24 mouse cellular contexts compared by ENCODE assay signal in the genomic region with DNA sequence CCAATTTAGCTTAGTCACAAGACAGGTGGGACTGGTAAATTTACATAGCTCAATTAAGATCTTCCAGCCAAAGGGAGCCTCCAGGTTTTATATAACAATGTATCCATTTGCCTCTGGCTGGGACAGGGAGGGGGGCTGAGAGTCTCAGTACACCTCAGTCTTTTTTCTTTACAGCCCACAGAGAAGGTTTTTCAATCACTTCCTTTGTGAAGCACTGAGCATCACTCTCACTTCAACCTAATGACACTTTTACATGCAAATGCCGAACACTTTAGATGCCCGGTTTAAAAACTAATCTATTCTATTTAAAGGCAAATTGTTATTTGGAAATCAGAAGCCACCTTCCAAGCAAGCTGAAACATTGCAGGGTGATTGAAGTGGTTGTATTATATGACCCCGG.
DNase-seq lines count a peak whose midpoint lies in the region; ATAC-seq and TF ChIP-seq lines count a peak whose summit lies in the region.
"Had no signal": no experiment of that assay in that cellular context is flagged by ENCODE, and none has a peak within 500 bp of the region (broad histone marks: within the 10 kb centered on the region; RNA-seq: fewer than 3 reads in every experiment).

No protein-coding gene starts in this region.

- no peaks in the 10 kb centered on the region for H3K4me1 ChIP-seq in forebrain, embryonic 11.5 days (replicated peaks; ENCODE audit: control insufficient read depth, insufficient read depth, low read length)
- 0 out of 2 replicates have a peak, but pooled peaks cover 9% of the 10 kb centered on the region for H3K4me1 ChIP-seq in forebrain, embryonic 15.5 days
- H3K4me1 ChIP-seq in ES-Bruce4 (ENCODE audit: control insufficient read depth, insufficient read depth, low read length), result no peaks in the 10 kb centered on the region
- H3K4me1 ChIP-seq in forebrain, postnatal 0 days (ENCODE audit: insufficient read depth), result no peaks in the 10 kb centered on the region
- H3K4me1 ChIP-seq: heart, embryonic 10.5 days had no signal

- no peaks in the 10 kb centered on the region for H3K27me3 ChIP-seq in forebrain, embryonic 11.5 days (ENCODE audit: control insufficient read depth, insufficient read depth, low read length)
- no peaks in the 10 kb centered on the region for H3K27me3 ChIP-seq in forebrain, embryonic 15.5 days
- H3K27me3 ChIP-seq in ES-Bruce4 (ENCODE audit: control insufficient read depth, insufficient read depth, low read length, poor library complexity, severe bottlenecking), result no peaks in the 10 kb centered on the region
- no peaks in the 10 kb centered on the region for H3K27me3 ChIP-seq in forebrain, postnatal 0 days (ENCODE audit: insufficient read depth, low read length)
- H3K27me3 ChIP-seq: embryonic facial prominence, embryonic 15.5 days; hindbrain, embryonic 13.5 days had no signal

- H3K9ac ChIP-seq in forebrain, embryonic 11.5 days (ENCODE audit: low read length), result no peak overlapping the region
- H3K9ac ChIP-seq in forebrain, embryonic 15.5 days (replicated peaks), result no peak overlapping the region
- H3K9ac ChIP-seq in ES-Bruce4 (ENCODE audit: low read depth, poor library complexity, severe bottlenecking), result no peak overlapping the region
- H3K9ac ChIP-seq in forebrain, postnatal 0 days, result no peak overlapping the region
- H3K9ac ChIP-seq: embryonic facial prominence, embryonic 15.5 days; hindbrain, embryonic 13.5 days had no signal

- no peak overlapping the region for H3K4me2 ChIP-seq in forebrain, embryonic 11.5 days (ENCODE audit: low read depth, low read length, severe bottlenecking)
- no peak overlapping the region for H3K4me2 ChIP-seq in forebrain, embryonic 15.5 days (replicated peaks)
- no peak overlapping the region for H3K4me2 ChIP-seq in forebrain, postnatal 0 days (ENCODE audit: low read depth)
- H3K4me2 ChIP-seq: embryonic facial prominence, embryonic 15.5 days; hindbrain, embryonic 13.5 days had no signal

- no peaks in the 10 kb centered on the region for H3K36me3 ChIP-seq in forebrain, embryonic 11.5 days (ENCODE audit: control insufficient read depth, insufficient read depth, low read length)
- no peaks in the 10 kb centered on the region for H3K36me3 ChIP-seq in forebrain, embryonic 15.5 days
- no peaks in the 10 kb centered on the region for H3K36me3 ChIP-seq in ES-Bruce4 (ENCODE audit: control insufficient read depth, insufficient read depth, low read length, poor library complexity, severe bottlenecking)
- H3K36me3 ChIP-seq in forebrain, postnatal 0 days (ENCODE audit: insufficient read depth), result no peaks in the 10 kb centered on the region
- H3K36me3 ChIP-seq: embryonic facial prominence, embryonic 15.5 days; G1E; heart, embryonic 10.5 days; hindbrain, embryonic 13.5 days had no signal

- no peak; the same call in 1 of the 2 replicates for ATAC-seq in forebrain, embryonic 11.5 days (replicated peaks; ENCODE audit: low FRiP score)
- ATAC-seq in forebrain, embryonic 15.5 days (replicated peaks), result no peak
- peak; percentile 23; the same call in 1 of the 2 replicates for ATAC-seq in forebrain, postnatal 0 days
- ATAC-seq in CD4-positive, CD25-positive, alpha-beta regulatory T cell, adult 4 months, result no peak
- ATAC-seq: hindbrain, postnatal 0 days had no signal

- TF ChIP-seq CTCF in ES-Bruce4 (IDR thresholded peaks at IDR 0.05; ENCODE audit: low read depth, low read length), result no peak
- no peak for TF ChIP-seq CTCF in forebrain, postnatal 0 days (IDR thresholded peaks at IDR 0.05; ENCODE audit: low read depth)

- H3K9me3 ChIP-seq in forebrain, embryonic 11.5 days (ENCODE audit: control insufficient read depth, low read length), result no peaks in the 10 kb centered on the region
- no peaks in the 10 kb centered on the region for H3K9me3 ChIP-seq in forebrain, embryonic 15.5 days
- peaks cover 3% of the 10 kb centered on the region for H3K9me3 ChIP-seq in ES-Bruce4 (replicated peaks; ENCODE audit: control insufficient read depth, insufficient read depth, low read length, poor library complexity, severe bottlenecking)
- H3K9me3 ChIP-seq in forebrain, postnatal 0 days (ENCODE audit: low read length), result no peaks in the 10 kb centered on the region
- H3K9me3 ChIP-seq: embryonic facial prominence, embryonic 15.5 days; heart, embryonic 10.5 days; hindbrain, embryonic 13.5 days had no signal

- 0 out of 2 replicates have a peak, but pooled peaks have one; percentile 24 for TF ChIP-seq EP300 in ES-Bruce4 (IDR thresholded peaks at IDR 0.05; ENCODE audit: insufficient read depth, low read depth, low read length)

- no peak overlapping the region for H3K4me3 ChIP-seq in forebrain, embryonic 11.5 days (ENCODE audit: low read depth, low read length)
- no peak overlapping the region for H3K4me3 ChIP-seq in forebrain, embryonic 15.5 days
- no peak overlapping the region for H3K4me3 ChIP-seq in ES-Bruce4 (ENCODE audit: low read depth, low read length)
- no peak overlapping the region for H3K4me3 ChIP-seq in forebrain, postnatal 0 days (ENCODE audit: low read depth, low read length)
- H3K4me3 ChIP-seq: embryonic facial prominence, embryonic 15.5 days; erythroblast, embryonic 14.5 days; gastrocnemius, adult 2 months; heart, embryonic 10.5 days; hindbrain, embryonic 13.5 days had no signal

- no peak overlapping the region for H3K27ac ChIP-seq in forebrain, embryonic 11.5 days (ENCODE audit: low read depth, low read length)
- no peak overlapping the region for H3K27ac ChIP-seq in forebrain, embryonic 15.5 days (replicated peaks)
- H3K27ac ChIP-seq in ES-Bruce4 (ENCODE audit: insufficient read depth, low read length), result no peak overlapping the region
- no peak overlapping the region for H3K27ac ChIP-seq in forebrain, postnatal 0 days (ENCODE audit: low read depth, low read length)
- H3K27ac ChIP-seq: embryonic facial prominence, embryonic 15.5 days; gastrocnemius, adult 2 months; heart, embryonic 10.5 days; hindbrain, embryonic 13.5 days; hindbrain, postnatal 0 days had no signal

- 34% methylated on average over 3 of the region's 3 CpGs for WGBS in forebrain, embryonic 11.5 days
- WGBS in forebrain, embryonic 15.5 days, result 12% methylated on average over 3 of the region's 3 CpGs
- 13% methylated on average over 3 of the region's 3 CpGs for WGBS in forebrain, postnatal 0 days

- DNase-seq in forebrain, embryonic 11.5 days (ENCODE audit: low spot score), result peak; percentile 17
- peak; percentile 75 for DNase-seq in ZHBTc4 (ENCODE audit: low read depth, low spot score)
- no peak for DNase-seq in forebrain, postnatal 0 days
- no peak for DNase-seq in left cerebral cortex, adult 8-10 months (ENCODE audit: low spot score in 2 of 2)
- DNase-seq: adrenal gland, adult 2 months; adrenal gland, postnatal 25 days; B cell, adult 2 months; cerebellum, adult 11 months; cerebellum, adult 8-10 months; cerebellum, postnatal 14 days; embryo, embryonic 11 days; gastrocnemius, adult 2 months; gastrocnemius, postnatal 25 days; heart, postnatal 14 days; kidney, adult 11 months had no signal

- no peak for TF ChIP-seq POLR2A in ES-Bruce4 (IDR thresholded peaks at IDR 0.05; ENCODE audit: insufficient read depth, low read length)

Comparison
In these comparisons a context has a peak if more than half of its experiments do, and no peak if none do; other contexts are left out.
1. DNase-seq: peak in forebrain, embryonic 11.5 days (single experiment) and ZHBTc4 (single experiment); none in forebrain, postnatal 0 days (single experiment) and left cerebral cortex, adult 8-10 months (0 of 2).